Mouse (Mus musculus) stomach, postnatal 0 days (tissue): ENCODE data around the gene Ugt1a8. TPM values are rescaled to one million over a fixed set of nuclear protein-coding genes. Genes with fewer than 3 reads are reported as not detected.

Source experiments
- ATAC-seq: fragments of 200-750 bp; cut with Nextera tagmentation; 2 replicates; pipeline ENCODE4 v1.8.0; 2017; ENCODE audit not compliant: low FRiP score, low TSS enrichment
- DNase-seq: peaks from one replicate; pipeline ENCODE4 v3.0.0-alpha.2; 2016; ENCODE audit warnings: low spot score
- H3K27ac ChIP-seq: fragments of 300-500 bp; sonication (generic); replicated peaks from 2 replicates; pipeline ENCODE4 v1.5.1; 2014; ENCODE audit warnings: mild to moderate bottlenecking, control low read depth
- H3K27me3 ChIP-seq: fragments of 300-500 bp; sonication (generic); 2 replicates; pipeline ENCODE4 v1.6.1; 2014; ENCODE audit warnings: low read length; ENCODE audit not compliant: control insufficient read depth, insufficient read depth
- H3K36me3 ChIP-seq: fragments of 300-500 bp; sonication (generic); 2 replicates; pipeline ENCODE4 v1.6.1; 2014; ENCODE audit warnings: low read length, mixed read lengths; ENCODE audit not compliant: control insufficient read depth, insufficient read depth
- H3K4me1 ChIP-seq: fragments of 300-500 bp; sonication (generic); replicated peaks from 2 replicates; pipeline ENCODE4 v1.6.1; 2014; ENCODE audit warnings: antibody characterized with exemption; ENCODE audit not compliant: control insufficient read depth, insufficient read depth
- H3K4me2 ChIP-seq: fragments of 300-500 bp; sonication (generic); replicated peaks from 2 replicates; pipeline ENCODE4 v1.6.1; 2014; ENCODE audit warnings: low read depth, mild to moderate bottlenecking, control low read depth, moderate library complexity
- H3K4me3 ChIP-seq: fragments of 300-500 bp; sonication (generic); 2 replicates; pipeline ENCODE4 v1.5.1; 2014; ENCODE audit warnings: low read depth, low read length, control low read depth
- H3K9ac ChIP-seq: fragments of 300-500 bp; sonication (generic); 2 replicates; pipeline ENCODE4 v1.6.1; 2014; ENCODE audit warnings: mild to moderate bottlenecking, low read length, control low read depth, mixed read lengths
- H3K9me3 ChIP-seq: fragments of 300-500 bp; sonication (generic); 2 replicates; pipeline ENCODE4 v1.6.1; 2016; ENCODE audit warnings: low read length; ENCODE audit not compliant: control insufficient read depth
- CTCF ChIP-seq: IDR thresholded peaks from 2 replicates; pipeline ENCODE4 v1.5.1; 2016; ENCODE audit warnings: antibody characterized with exemption, low read depth, mild to moderate bottlenecking, moderate library complexity
- EP300 ChIP-seq: optimal IDR thresholded peaks from 2 replicates; pipeline ENCODE3; 2016; ENCODE audit warnings: antibody characterized with exemption
- WGBS: fragments of 180-500 bp; shearing (Covaris S2); extraction: QIAGEN DNeasy Blood & Tissue Kit; methylation state at CpG from one replicate; pipeline ENCODE4 v1.1.7; 2014; 5-methylcytosine and 5-hydroxymethylcytosine counted together
- polyA plus RNA-seq: library from polyadenylated mRNA; unstranded; fragments of >200 nt; fragmentation: Nextera tagmentation; extraction: Ambion mirVana; gene quantifications from 2 replicates; pipeline ENCODE4 v1.2.1, GENCODE M21; 2015

The Ugt1a8 gene
- polyA plus RNA-seq, 1 experiment from 2014 or later: not detected

- H3K4me3 ChIP-seq: no peak overlapping the region
- no peak overlapping the region for H3K4me2 ChIP-seq
- H3K4me1 ChIP-seq: no peaks in the 10 kb centered on the region
- no peaks in the 10 kb centered on the region for H3K27me3 ChIP-seq
- no peaks in the 10 kb centered on the region for H3K36me3 ChIP-seq
- DNase-seq (peak; percentile 36), ATAC-seq (no peak)
- WGBS: 76% methylated on average over 3 of the region's 3 CpGs
- H3K9ac ChIP-seq: no peak overlapping the region
- H3K9me3 ChIP-seq: peaks cover 40% of the 10 kb centered on the region
- no peak overlapping the region for H3K27ac ChIP-seq
- TF ChIP-seq CTCF (no peak), EP300 (no peak)
Observed at GRCm38 (mm10) chr1:88229566-88229965, 142.0 kb downstream of the Ugt1a8 start.

GRCm38 (mm10) chr1:88229986-88230385 lies 142.4 kb downstream of the Ugt1a8 start:
- H3K9me3 ChIP-seq: peaks cover 44% of the 10 kb centered on the region
- TF ChIP-seq CTCF (no peak), EP300 (no peak)
- H3K27me3 ChIP-seq: no peaks in the 10 kb centered on the region
- no peak overlapping the region for H3K27ac ChIP-seq
- DNase-seq (no peak), ATAC-seq (no peak)
- H3K9ac ChIP-seq: no peak overlapping the region
- H3K4me3 ChIP-seq: no peak overlapping the region
- H3K36me3 ChIP-seq: no peaks in the 10 kb centered on the region
- no peak overlapping the region for H3K4me2 ChIP-seq
- no peaks in the 10 kb centered on the region for H3K4me1 ChIP-seq
- 86% methylated on average over 5 of the region's 5 CpGs for WGBS

- DNase-seq (peak; percentile 30), ATAC-seq (no peak)
- H3K4me3 ChIP-seq: no peak overlapping the region
- no peak for TF ChIP-seq CTCF
- no peak for TF ChIP-seq EP300
- no peaks in the 10 kb centered on the region for H3K27me3 ChIP-seq
- no peak overlapping the region for H3K4me2 ChIP-seq
- H3K9me3 ChIP-seq: peaks cover 48% of the 10 kb centered on the region
- WGBS: 70% methylated on average over 7 of the region's 7 CpGs
- no peaks in the 10 kb centered on the region for H3K4me1 ChIP-seq
- no peak overlapping the region for H3K27ac ChIP-seq
- H3K36me3 ChIP-seq: no peaks in the 10 kb centered on the region
- no peak overlapping the region for H3K9ac ChIP-seq
Observed at GRCm38 (mm10) chr1:88230421-88230820, 142.8 kb downstream of the Ugt1a8 start.

- TF ChIP-seq CTCF: no peak
- TF ChIP-seq EP300: no peak
- no peak overlapping the region for H3K9ac ChIP-seq
- ATAC-seq (no peak), DNase-seq (peak; percentile 20)
- no peaks in the 10 kb centered on the region for H3K27me3 ChIP-seq
- peaks cover 51% of the 10 kb centered on the region for H3K9me3 ChIP-seq
- H3K4me2 ChIP-seq: no peak overlapping the region
- no peaks in the 10 kb centered on the region for H3K4me1 ChIP-seq
- no peaks in the 10 kb centered on the region for H3K36me3 ChIP-seq
- 71% methylated on average over 6 of the region's 6 CpGs for WGBS
- no peak overlapping the region for H3K4me3 ChIP-seq
- no peak overlapping the region for H3K27ac ChIP-seq
Observed at GRCm38 (mm10) chr1:88230981-88231802, 143.6 kb downstream of the Ugt1a8 start.

GRCm38 (mm10) chr1:88231803-88232499 lies 144.3 kb downstream of the Ugt1a8 start:
- Histone ChIP-seq H3K27ac (no peak overlapping the region), H3K36me3 (no peaks in the 10 kb centered on the region), H3K4me1 (no peaks in the 10 kb centered on the region), H3K9me3 (peaks cover 51% of the 10 kb centered on the region), H3K9ac (no peak overlapping the region), H3K4me3 (no peak overlapping the region), H3K4me2 (no peak overlapping the region), H3K27me3 (no peaks in the 10 kb centered on the region)
- ATAC-seq (no peak), DNase-seq (peak; percentile 31)
- 65% methylated on average over 7 of the region's 7 CpGs for WGBS
- TF ChIP-seq EP300 (no peak), CTCF (no peak)
